Mouse (Mus musculus): ENCODE measurements around the gene Ap3d1. TPM values are rescaled to one million over a fixed set of nuclear protein-coding genes. Genes with fewer than 3 reads are reported as not detected.

Gene Ap3d1
- polyA plus RNA-seq, 1 experiment from 2014 or later, result 45.7 TPM

GRCm38 (mm10) chr10:80761821-80762220 is 19.8 kb upstream of the Ap3d1 start:
- H3K4me3 ChIP-seq (ENCODE audit: low read length), result no peak overlapping the region
- H3K4me2 ChIP-seq (ENCODE audit: low read depth, low read length), result no peak overlapping the region
- H3K27ac ChIP-seq (ENCODE audit: low read length), result no peak overlapping the region
- H3K27me3 ChIP-seq (ENCODE audit: control insufficient read depth, insufficient read depth, low read length), result no peaks in the 10 kb centered on the region
- 73% methylated on average over 3 of the region's 3 CpGs for WGBS
- H3K9me3 ChIP-seq (replicated peaks; ENCODE audit: control insufficient read depth, low read length), result no peaks in the 10 kb centered on the region
- peaks cover 17% of the 10 kb centered on the region for H3K36me3 ChIP-seq (ENCODE audit: control insufficient read depth, insufficient read depth)
- no peak overlapping the region for H3K9ac ChIP-seq (ENCODE audit: low read length)
- peaks cover 64% of the 10 kb centered on the region for H3K4me1 ChIP-seq (ENCODE audit: control insufficient read depth, insufficient read depth, low read length)
- ATAC-seq (replicated peaks; ENCODE audit: extremely low read depth, insufficient read depth, low FRiP score), result no peak

GRCm38 (mm10) chr10:80760596-80761524 is 18.8 kb upstream of the Ap3d1 start:
- no peak for ATAC-seq (replicated peaks; ENCODE audit: extremely low read depth, insufficient read depth, low FRiP score)
- H3K4me1 ChIP-seq (ENCODE audit: control insufficient read depth, insufficient read depth, low read length), result peaks cover 64% of the 10 kb centered on the region
- no peaks in the 10 kb centered on the region for H3K27me3 ChIP-seq (ENCODE audit: control insufficient read depth, insufficient read depth, low read length)
- no peak overlapping the region for H3K4me3 ChIP-seq (ENCODE audit: low read length)
- no peaks in the 10 kb centered on the region for H3K9me3 ChIP-seq (replicated peaks; ENCODE audit: control insufficient read depth, low read length)
- peaks cover 8% of the 10 kb centered on the region for H3K36me3 ChIP-seq (ENCODE audit: control insufficient read depth, insufficient read depth)
- peak overlapping the region; percentile 3; the same call in 1 of the 2 replicates for H3K27ac ChIP-seq (ENCODE audit: low read length)
- H3K4me2 ChIP-seq (ENCODE audit: low read depth, low read length), result no peak overlapping the region
- H3K9ac ChIP-seq (ENCODE audit: low read length), result no peak overlapping the region
- 79% methylated on average over 4 of the region's 4 CpGs for WGBS

GRCm38 (mm10) chr10:80758651-80759050 is 16.6 kb upstream of the Ap3d1 start:
- Histone ChIP-seq H3K4me1 (ENCODE audit: control insufficient read depth, insufficient read depth, low read length) (peaks cover 68% of the 10 kb centered on the region), H3K36me3 (ENCODE audit: control insufficient read depth, insufficient read depth) (no peaks in the 10 kb centered on the region), H3K4me3 (ENCODE audit: low read length) (no peak overlapping the region), H3K27me3 (ENCODE audit: control insufficient read depth, insufficient read depth, low read length) (no peaks in the 10 kb centered on the region), H3K4me2 (ENCODE audit: low read depth, low read length) (no peak overlapping the region), H3K9me3 (replicated peaks; ENCODE audit: control insufficient read depth, low read length) (no peaks in the 10 kb centered on the region), H3K27ac (ENCODE audit: low read length) (peak overlapping the region; percentile 71), H3K9ac (ENCODE audit: low read length) (peak overlapping the region; percentile 55; the same call in 1 of the 2 replicates)
- WGBS, result 49% methylated on average over 7 of the region's 7 CpGs
- no peak for ATAC-seq (replicated peaks; ENCODE audit: extremely low read depth, insufficient read depth, low FRiP score)

GRCm38 (mm10) chr10:80757717-80758116 is 15.7 kb upstream of the Ap3d1 start:
- H3K36me3 ChIP-seq (ENCODE audit: control insufficient read depth, insufficient read depth), result no peaks in the 10 kb centered on the region
- no peaks in the 10 kb centered on the region for H3K9me3 ChIP-seq (replicated peaks; ENCODE audit: control insufficient read depth, low read length)
- H3K27me3 ChIP-seq (ENCODE audit: control insufficient read depth, insufficient read depth, low read length), result no peaks in the 10 kb centered on the region
- peak overlapping the region; percentile 86; the same call in 1 of the 2 replicates for H3K4me2 ChIP-seq (ENCODE audit: low read depth, low read length)
- WGBS, result 26% methylated on average over 5 of the region's 5 CpGs
- H3K9ac ChIP-seq (ENCODE audit: low read length), result peak overlapping the region; percentile 55
- H3K27ac ChIP-seq (ENCODE audit: low read length), result peak overlapping the region; percentile 71
- H3K4me1 ChIP-seq (ENCODE audit: control insufficient read depth, insufficient read depth, low read length), result peaks cover 66% of the 10 kb centered on the region
- peak; percentile 50; the same call in 1 of the 2 replicates for ATAC-seq (replicated peaks; ENCODE audit: extremely low read depth, insufficient read depth, low FRiP score)
- 0 out of 2 replicates have a peak overlapping the region, but pooled peaks have one; percentile 2 for H3K4me3 ChIP-seq (ENCODE audit: low read length)

- peaks cover 72% of the 10 kb centered on the region for H3K4me1 ChIP-seq (ENCODE audit: control insufficient read depth, insufficient read depth, low read length)
- peak overlapping the region; percentile 27; the same call in 1 of the 2 replicates for H3K9ac ChIP-seq (ENCODE audit: low read length)
- H3K9me3 ChIP-seq (replicated peaks; ENCODE audit: control insufficient read depth, low read length), result no peaks in the 10 kb centered on the region
- H3K4me2 ChIP-seq (ENCODE audit: low read depth, low read length), result peak overlapping the region; percentile 86
- no peaks in the 10 kb centered on the region for H3K36me3 ChIP-seq (ENCODE audit: control insufficient read depth, insufficient read depth)
- H3K27me3 ChIP-seq (ENCODE audit: control insufficient read depth, insufficient read depth, low read length), result no peaks in the 10 kb centered on the region
- ATAC-seq (replicated peaks; ENCODE audit: extremely low read depth, insufficient read depth, low FRiP score), result no peak
- H3K4me3 ChIP-seq (ENCODE audit: low read length), result peak overlapping the region; percentile 97
- 46% methylated on average over 4 of the region's 4 CpGs for WGBS
- H3K27ac ChIP-seq (ENCODE audit: low read length), result peak overlapping the region; percentile 71
Observed at GRCm38 (mm10) chr10:80756967-80757366, 14.9 kb upstream of the Ap3d1 start.

GRCm38 (mm10) chr10:80756509-80756908 is 14.4 kb upstream of the Ap3d1 start:
- Histone ChIP-seq H3K4me3 (ENCODE audit: low read length) (peak overlapping the region; percentile 97), H3K9me3 (replicated peaks; ENCODE audit: control insufficient read depth, low read length) (no peaks in the 10 kb centered on the region), H3K4me1 (ENCODE audit: control insufficient read depth, insufficient read depth, low read length) (peaks cover 68% of the 10 kb centered on the region), H3K4me2 (ENCODE audit: low read depth, low read length) (peak overlapping the region; percentile 86), H3K27ac (ENCODE audit: low read length) (peak overlapping the region; percentile 89), H3K36me3 (ENCODE audit: control insufficient read depth, insufficient read depth) (no peaks in the 10 kb centered on the region), H3K27me3 (ENCODE audit: control insufficient read depth, insufficient read depth, low read length) (no peaks in the 10 kb centered on the region), H3K9ac (ENCODE audit: low read length) (peak overlapping the region; percentile 97)
- ATAC-seq (replicated peaks; ENCODE audit: extremely low read depth, insufficient read depth, low FRiP score), result no peak
- 30% methylated on average over 2 of the region's 2 CpGs for WGBS

GRCm38 (mm10) chr10:80756099-80756498 is 14.0 kb upstream of the Ap3d1 start:
- Histone ChIP-seq H3K36me3 (ENCODE audit: control insufficient read depth, insufficient read depth) (no peaks in the 10 kb centered on the region), H3K9ac (ENCODE audit: low read length) (peak overlapping the region; percentile 97), H3K4me1 (ENCODE audit: control insufficient read depth, insufficient read depth, low read length) (peaks cover 64% of the 10 kb centered on the region), H3K4me2 (ENCODE audit: low read depth, low read length) (peak overlapping the region; percentile 86), H3K9me3 (replicated peaks; ENCODE audit: control insufficient read depth, low read length) (no peaks in the 10 kb centered on the region), H3K27me3 (ENCODE audit: control insufficient read depth, insufficient read depth, low read length) (no peaks in the 10 kb centered on the region), H3K4me3 (ENCODE audit: low read length) (peak overlapping the region; percentile 97), H3K27ac (ENCODE audit: low read length) (peak overlapping the region; percentile 89)
- ATAC-seq (replicated peaks; ENCODE audit: extremely low read depth, insufficient read depth, low FRiP score), result no peak
- WGBS, result 14% methylated on average over 3 of the region's 3 CpGs

GRCm38 (mm10) chr10:80755291-80756015 is 13.4 kb upstream of the Ap3d1 start:
- no peaks in the 10 kb centered on the region for H3K27me3 ChIP-seq (ENCODE audit: control insufficient read depth, insufficient read depth, low read length)
- WGBS, result under 1% methylated on average over 61 of the region's 75 CpGs
- H3K4me1 ChIP-seq (ENCODE audit: control insufficient read depth, insufficient read depth, low read length), result peaks cover 61% of the 10 kb centered on the region
- H3K27ac ChIP-seq (ENCODE audit: low read length), result peak overlapping the region; percentile 89
- peak overlapping the region; percentile 86 for H3K4me2 ChIP-seq (ENCODE audit: low read depth, low read length)
- H3K9me3 ChIP-seq (replicated peaks; ENCODE audit: control insufficient read depth, low read length), result no peaks in the 10 kb centered on the region
- H3K36me3 ChIP-seq (ENCODE audit: control insufficient read depth, insufficient read depth), result no peaks in the 10 kb centered on the region
- peak overlapping the region; percentile 97 for H3K9ac ChIP-seq (ENCODE audit: low read length)
- ATAC-seq (replicated peaks; ENCODE audit: extremely low read depth, insufficient read depth, low FRiP score), result 0 out of 2 replicates have a peak, but pooled peaks have one; percentile 2
- peak overlapping the region; percentile 97 for H3K4me3 ChIP-seq (ENCODE audit: low read length)

All from heart, embryonic 16.5 days (tissue).